Mouse (Mus musculus): ENCODE measurements at regions not wholly inside any gene's neighbourhood (a gene's known extent, or its start where the extent isn't known, plus 50 kb on each side); places are given as distances from the start of the nearest gene placed in this dataset.

DNA sequence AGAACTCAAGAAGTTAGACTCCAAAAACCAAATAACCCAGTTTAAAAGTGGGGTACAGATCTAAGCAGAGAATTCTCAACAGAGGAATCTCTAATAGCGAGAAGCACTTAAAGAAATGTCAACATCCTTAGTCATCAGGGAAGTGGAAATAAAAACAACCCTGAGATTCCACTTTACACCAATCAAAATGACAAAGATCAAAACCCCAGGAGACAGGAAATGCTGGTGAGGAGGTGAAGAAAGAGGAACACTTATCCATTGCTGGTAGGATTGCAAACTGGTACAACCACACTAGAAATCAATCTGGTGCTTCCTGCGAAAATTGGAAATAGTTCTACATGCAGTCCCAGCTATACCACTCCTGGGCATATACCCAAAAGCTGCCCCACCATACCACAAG, 111.0 kb downstream of the Etaa1 start:
- TF ChIP-seq CTCF (IDR thresholded peaks at IDR 0.05; ENCODE audit: extremely low read depth, insufficient read depth, low read length), result no peak
- TF ChIP-seq POLR2A (IDR thresholded peaks at IDR 0.05; ENCODE audit: extremely low read depth, insufficient read depth, low read length), result no peak
